Mouse (Mus musculus) central nervous system, embryonic 18 days (tissue): ENCODE data around the gene Car4. TPM values are rescaled to one million over a fixed set of nuclear protein-coding genes. Genes with fewer than 3 reads are reported as not detected.

ENCODE experiments used
- polyA plus RNA-seq: library from polyadenylated mRNA; depleted of rRNA; stranded (reverse); fragments of >200 nt; gene quantifications from 2 replicates; pipeline ENCODE4 v1.2.3, GENCODE M21; 2012; rRNA removed

Gene Car4
- polyA plus RNA-seq = 3.8 and 4.4 TPM in 2 replicates

GRCm38 (mm10) chr11:84957591-84958270, at the start of gene Car4:
Gene Car4, plus strand, starts transcription at chr11:84957786.

GRCm38 (mm10) chr11:84916053-84916702, 41.4 kb upstream of the Car4 start, which contains the start of gene Znhit3:
Gene Znhit3, minus strand, starts transcription at chr11:84916366.

Other genes starting within 250 kb of the Car4 start
- gene Mrm1, start 138.3 kb upstream of the Car4 start, polyA plus RNA-seq = 16.1 and 32.8 TPM in 2 replicates
- gene Dhrs11, start 128.8 kb upstream of the Car4 start, polyA plus RNA-seq = 8.7 and 9.7 TPM in 2 replicates
- 121 and 130 TPM in 2 replicates for gene Ggnbp2, start 87.0 kb upstream of the Car4 start, polyA plus RNA-seq
- 20.2 and 21.8 TPM in 2 replicates for gene Myo19, start 77.6 kb upstream of the Car4 start, polyA plus RNA-seq
- 6.6 and 7.6 TPM in 2 replicates for gene Pigw, start 77.5 kb upstream of the Car4 start, polyA plus RNA-seq
- gene Znhit3, start 41.4 kb upstream of the Car4 start, polyA plus RNA-seq = 44.1 and 49.4 TPM in 2 replicates
- gene Usp32, start 182.4 kb downstream of the Car4 start, polyA plus RNA-seq = 31.1 and 32.5 TPM in 2 replicates
- 0.16 TPM in 1 of 2 replicates, not detected in the other for gene 1700125H20Rik, start 212.6 kb downstream of the Car4 start, polyA plus RNA-seq